Mouse (Mus musculus) heart, adult 2 months (tissue): ENCODE results near the gene Pltp.

Experiments used
- CTCF ChIP-seq: fragments of 200-600 bp; IDR thresholded peaks from 2 replicates; pipeline ENCODE4 v1.8.1; 2022; ENCODE audit warnings: antibody characterized with exemption, mild to moderate bottlenecking, moderate library complexity
- EP300 ChIP-seq: fragments of 200-500 bp; IDR thresholded peaks from 2 replicates; pipeline ENCODE4 v1.6.1; 2011; ENCODE audit warnings: low read depth, low read length, control low read depth; ENCODE audit not compliant: insufficient read depth
- POLR2A ChIP-seq: fragments of 200-500 bp; IDR thresholded peaks from 2 replicates; pipeline ENCODE4 v1.6.1; 2011; ENCODE audit warnings: mild to moderate bottlenecking, low read depth, low read length, control low read depth; ENCODE audit not compliant: insufficient read depth

GRCm38 (mm10) chr2:164857842-164858553, 487 bp upstream of the Pltp start:
- TF ChIP-seq EP300 = no peak
- no peak for TF ChIP-seq CTCF
- TF ChIP-seq POLR2A = no peak
